Mouse (Mus musculus) thymus, adult 2 months (tissue): ENCODE measurements around the gene Fat2. TPM values are rescaled to one million over a fixed set of nuclear protein-coding genes. Genes with fewer than 3 reads are reported as not detected.

Experiments used
- DNase-seq: peaks from one replicate; pipeline ENCODE4 v3.0.0; 2021
- H3K27ac ChIP-seq: fragments of 200-500 bp; 2 replicates; pipeline ENCODE4 v1.5.1; 2012; ENCODE audit warnings: low read length, control low read depth; ENCODE audit not compliant: control insufficient read depth, insufficient read depth
- H3K27me3 ChIP-seq: fragments of 200-500 bp; 2 replicates; pipeline ENCODE4 v1.6.1; 2012; ENCODE audit warnings: mild to moderate bottlenecking, low read length, moderate library complexity, mixed read lengths; ENCODE audit not compliant: control insufficient read depth, insufficient read depth
- H3K36me3 ChIP-seq: fragments of 200-500 bp; 2 replicates; pipeline ENCODE4 v1.6.1; 2012; ENCODE audit warnings: mild to moderate bottlenecking, low read length, moderate library complexity; ENCODE audit not compliant: control insufficient read depth, insufficient read depth
- H3K4me1 ChIP-seq: fragments of 200-500 bp; replicated peaks from 2 replicates; pipeline ENCODE4 v1.6.1; 2012; ENCODE audit warnings: low read length; ENCODE audit not compliant: control insufficient read depth, insufficient read depth
- H3K4me3 ChIP-seq: fragments of 200-500 bp; 2 replicates; pipeline ENCODE4 v1.5.1; 2012; ENCODE audit warnings: mild to moderate bottlenecking, low read length, control low read depth, moderate library complexity; ENCODE audit not compliant: control insufficient read depth, insufficient read depth
- CTCF ChIP-seq: fragments of 200-500 bp; IDR thresholded peaks from 2 replicates; pipeline ENCODE4 v1.5.1; 2012; ENCODE audit warnings: mild to moderate bottlenecking, control low read depth, low read length, moderate library complexity, borderline replicate concordance; ENCODE audit not compliant: control insufficient read depth, poor library complexity, insufficient read depth; ENCODE audit errors: extremely low read depth
- POLR2A ChIP-seq: fragments of 200-500 bp; IDR thresholded peaks from 2 replicates; pipeline ENCODE4 v1.6.1; 2012; ENCODE audit warnings: mild to moderate bottlenecking, low read length, control low read depth, moderate library complexity; ENCODE audit not compliant: control insufficient read depth, poor library complexity, insufficient read depth; ENCODE audit errors: extremely low read depth
- WGBS: fragments of 180-500 bp; shearing (Covaris S2); methylation state at CpG from one replicate; pipeline ENCODE4 v1.1.7; 2018; 5-methylcytosine and 5-hydroxymethylcytosine counted together
- polyA plus RNA-seq: library from polyadenylated mRNA; depleted of rRNA; stranded (reverse); fragments of >200 nt; gene quantifications from 2 replicates; pipeline ENCODE4 v1.2.3, GENCODE M21; 2012

Gene Fat2
- polyA plus RNA-seq, 1 experiment, result 2.2 TPM

DNA sequence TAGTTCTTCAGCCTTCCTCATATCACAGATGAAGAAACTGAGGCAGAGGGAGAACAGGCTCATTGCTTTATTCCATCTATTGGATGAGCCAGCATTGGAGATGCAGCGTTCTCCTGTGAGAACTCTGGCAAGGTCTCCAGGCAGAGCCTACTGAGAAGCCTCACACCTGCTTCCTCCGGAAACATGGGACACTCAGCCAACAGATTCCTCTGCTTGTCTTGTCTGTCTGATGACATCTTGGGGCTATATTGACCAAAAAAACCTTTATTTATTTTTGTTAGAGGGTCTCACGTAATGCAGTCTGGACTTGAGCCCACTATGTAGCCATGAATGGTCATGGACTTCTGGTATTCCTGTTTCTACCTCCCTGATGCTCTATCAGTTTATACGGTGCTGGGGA is 1.8 kb downstream of the Fat2 start:
- Histone ChIP-seq H3K36me3 (no peaks in the 10 kb centered on the region), H3K4me3 (no peak overlapping the region), H3K27me3 (no peaks in the 10 kb centered on the region), H3K4me1 (no peaks in the 10 kb centered on the region), H3K27ac (no peak overlapping the region)
- WGBS, result 89% methylated on average over 4 of the region's 4 CpGs
- no peak for DNase-seq
- TF ChIP-seq CTCF (no peak), POLR2A (no peak)

DNA sequence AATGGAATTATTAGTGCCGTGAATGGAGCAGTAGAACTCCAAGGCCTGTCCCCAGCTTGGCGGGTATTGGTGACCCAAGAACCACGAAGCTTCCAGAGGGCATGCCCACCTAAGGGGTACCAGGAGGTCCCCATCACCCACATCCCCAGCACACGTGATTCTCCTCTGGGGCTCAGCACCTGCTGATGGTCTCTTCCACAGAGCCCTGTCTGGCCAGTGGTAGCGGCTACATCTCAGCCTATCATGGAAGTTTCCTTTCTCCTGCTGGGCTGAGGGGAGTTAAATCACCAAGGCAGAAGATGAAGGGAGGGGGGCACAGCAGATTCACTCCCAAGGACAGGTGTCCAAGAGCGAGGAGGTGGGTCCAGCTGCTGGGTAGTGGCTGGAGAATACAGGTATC is 2.3 kb downstream of the Fat2 start:
- no peak for DNase-seq
- Histone ChIP-seq H3K4me1 (no peaks in the 10 kb centered on the region), H3K4me3 (no peak overlapping the region), H3K27me3 (no peaks in the 10 kb centered on the region), H3K27ac (no peak overlapping the region), H3K36me3 (no peaks in the 10 kb centered on the region)
- TF ChIP-seq POLR2A, result no peak
- TF ChIP-seq CTCF, result no peak
- WGBS, result 84% methylated on average over 6 of the region's 6 CpGs

DNA sequence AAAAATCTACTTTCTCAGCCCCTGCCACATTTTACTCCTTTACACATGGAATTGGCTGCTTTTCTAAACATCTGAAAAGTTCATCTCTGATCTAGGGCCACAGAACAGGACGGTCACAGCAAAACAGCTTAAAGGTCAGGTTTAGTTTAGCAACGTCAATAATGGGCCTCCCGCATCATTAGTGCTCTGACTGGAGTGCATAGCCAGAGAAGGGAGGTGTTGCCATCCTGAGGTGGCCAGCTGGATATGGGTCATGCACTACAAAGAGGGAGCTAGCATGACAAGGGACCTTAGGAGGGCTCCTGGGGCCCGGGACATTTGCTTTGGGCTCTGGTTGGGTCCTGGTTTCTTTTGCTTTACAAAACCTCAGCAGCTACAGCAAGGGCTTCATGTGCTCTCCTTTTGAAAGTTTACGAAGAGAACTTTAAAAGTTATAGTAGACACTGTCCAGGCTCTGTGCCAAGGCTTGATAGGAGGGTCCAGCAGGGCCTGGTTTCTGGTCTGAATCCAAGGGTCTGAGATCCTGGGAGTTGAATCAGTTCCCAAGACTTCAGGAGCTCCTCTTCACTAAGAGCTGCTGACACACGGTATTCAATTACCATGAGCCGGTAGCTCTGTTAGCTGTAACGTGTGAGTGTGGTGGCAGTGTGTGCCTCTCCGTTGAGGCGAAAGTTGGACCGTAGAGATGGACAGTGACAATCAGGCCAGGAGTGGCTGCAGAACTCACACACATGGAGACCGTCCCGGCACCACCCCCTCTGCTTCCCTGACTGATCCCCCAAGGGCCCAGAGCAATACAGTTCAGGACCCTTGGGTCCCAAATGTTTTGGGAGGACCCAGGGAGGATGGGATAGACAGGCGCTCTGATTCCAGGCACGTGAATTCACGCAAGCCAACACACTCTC is 6.2 kb downstream of the Fat2 start:
- H3K4me3 ChIP-seq, result no peak overlapping the region
- no peaks in the 10 kb centered on the region for H3K4me1 ChIP-seq
- H3K27ac ChIP-seq, result no peak overlapping the region
- H3K27me3 ChIP-seq, result no peaks in the 10 kb centered on the region
- DNase-seq, result no peak
- WGBS, result 86% methylated on average over 16 of the region's 16 CpGs
- no peaks in the 10 kb centered on the region for H3K36me3 ChIP-seq
- no peak for TF ChIP-seq POLR2A
- no peak for TF ChIP-seq CTCF

DNA sequence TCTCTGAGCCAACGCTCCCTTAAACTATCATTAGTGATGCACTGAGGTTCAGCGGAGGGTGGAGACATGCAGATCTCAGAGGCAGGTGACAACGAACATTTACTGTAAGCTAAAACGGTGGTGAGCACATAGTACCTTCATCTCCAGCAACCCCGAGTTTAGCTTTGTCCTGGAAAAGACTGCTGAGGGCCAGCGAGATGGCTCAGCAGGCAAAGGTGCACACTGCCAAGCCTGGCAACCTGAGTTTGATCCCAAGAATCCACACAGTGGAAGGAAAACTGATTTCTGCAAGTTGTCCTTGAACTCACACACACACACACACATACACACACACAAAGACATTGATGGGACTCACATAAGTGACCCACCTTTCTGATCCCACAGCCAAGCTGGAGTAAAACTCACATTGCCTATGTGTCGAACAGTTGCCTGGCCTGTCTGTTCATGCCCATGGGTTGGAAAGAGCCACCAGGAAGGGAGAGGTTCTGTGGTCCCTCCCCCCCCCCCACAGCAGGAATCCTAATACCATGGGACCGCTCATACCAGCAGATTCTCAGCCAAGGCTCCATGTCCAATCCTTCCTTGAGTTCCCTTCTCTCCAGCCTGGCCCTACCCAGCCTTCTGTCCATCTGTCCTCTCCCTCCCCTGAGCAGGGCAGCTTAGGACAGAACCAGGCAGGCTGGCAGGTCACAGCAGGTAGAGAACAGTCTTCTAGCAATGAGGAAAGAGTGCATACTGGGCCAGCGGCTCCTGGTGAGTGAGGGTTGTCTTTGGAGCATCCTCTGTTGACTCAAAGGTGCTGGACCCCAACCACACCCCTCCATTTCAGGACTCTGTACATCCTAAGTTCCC is 8.6 kb downstream of the Fat2 start:
- Histone ChIP-seq H3K27me3 (no peaks in the 10 kb centered on the region), H3K4me1 (no peaks in the 10 kb centered on the region), H3K36me3 (no peaks in the 10 kb centered on the region), H3K27ac (no peak overlapping the region), H3K4me3 (no peak overlapping the region)
- TF ChIP-seq CTCF, result no peak
- WGBS, result 88% methylated on average over 9 of the region's 9 CpGs
- no peak for DNase-seq

DNA sequence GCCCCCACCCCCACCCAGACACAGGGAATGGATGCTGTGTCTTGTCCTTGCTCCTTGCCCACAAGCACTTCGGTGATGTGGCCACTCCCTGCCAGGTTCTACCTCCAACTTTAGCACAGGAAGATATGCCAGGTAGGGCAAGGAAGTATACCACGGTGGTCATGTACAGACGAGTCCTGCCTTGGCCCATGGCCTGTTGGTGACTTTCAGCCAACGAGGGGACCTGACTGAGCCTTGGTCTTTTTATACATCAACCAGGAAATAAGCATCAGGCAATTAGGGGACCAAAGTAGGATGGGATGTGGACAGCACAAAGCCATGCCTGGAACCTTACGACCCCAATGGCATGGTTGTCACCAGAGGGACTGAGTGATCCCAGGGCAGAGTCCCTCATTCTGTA is 9.3 kb downstream of the Fat2 start:
- TF ChIP-seq CTCF, result no peak
- no peak for TF ChIP-seq POLR2A
- DNase-seq, result no peak
- Histone ChIP-seq H3K4me3 (no peak overlapping the region), H3K27ac (no peak overlapping the region), H3K36me3 (no peaks in the 10 kb centered on the region), H3K27me3 (no peaks in the 10 kb centered on the region), H3K4me1 (no peaks in the 10 kb centered on the region)
- WGBS, result 83% methylated on average over 5 of the region's 5 CpGs

DNA sequence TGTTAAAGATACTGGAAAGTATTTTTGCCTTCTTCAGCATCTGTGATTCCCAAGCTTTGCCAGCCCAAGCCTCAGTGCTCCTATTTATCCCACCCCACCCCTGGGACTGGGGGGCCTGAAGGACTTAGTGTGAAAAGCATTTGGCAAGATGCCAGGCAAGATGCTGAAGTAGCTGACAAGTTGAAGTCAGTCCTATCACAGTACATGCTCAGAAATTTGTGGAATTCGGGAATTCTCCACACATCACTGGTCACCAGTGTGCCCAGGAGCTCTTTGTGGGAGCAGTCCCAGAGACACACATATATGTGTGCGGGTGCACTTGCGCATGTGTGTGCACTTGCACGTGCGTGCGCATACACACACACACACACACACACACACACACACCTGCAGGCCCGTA is 10.2 kb downstream of the Fat2 start:
- WGBS, result 87% methylated on average over 7 of the region's 7 CpGs

More for the DNA sequence above, 10.2 kb downstream of the Fat2 start:
- Histone ChIP-seq H3K27me3 (no peaks in the 10 kb centered on the region), H3K4me1 (no peaks in the 10 kb centered on the region), H3K36me3 (no peaks in the 10 kb centered on the region), H3K4me3 (no peak overlapping the region), H3K27ac (no peak overlapping the region)
- DNase-seq, result no peak
- TF ChIP-seq CTCF, result no peak
- TF ChIP-seq POLR2A, result no peak
